Mouse (Mus musculus) B cell, adult 62 days (primary cell): ENCODE data around the gene Gm16442. TPM values are rescaled to one million over a fixed set of nuclear protein-coding genes. Genes with fewer than 3 reads are reported as not detected.

Experiments used
- total RNA-seq: library from RNA; stranded (reverse); gene quantifications from 4 replicates; pipeline ENCODE4 v1.2.4, GENCODE M21; 2023

The Gm16442 gene
- not detected in 4 replicates for total RNA-seq

GRCm38 (mm10) chr7:20122479-20122878, at the start of gene Gm16442:
Gene Gm16442, minus strand, starts transcription at chr7:20122579.

DNA sequence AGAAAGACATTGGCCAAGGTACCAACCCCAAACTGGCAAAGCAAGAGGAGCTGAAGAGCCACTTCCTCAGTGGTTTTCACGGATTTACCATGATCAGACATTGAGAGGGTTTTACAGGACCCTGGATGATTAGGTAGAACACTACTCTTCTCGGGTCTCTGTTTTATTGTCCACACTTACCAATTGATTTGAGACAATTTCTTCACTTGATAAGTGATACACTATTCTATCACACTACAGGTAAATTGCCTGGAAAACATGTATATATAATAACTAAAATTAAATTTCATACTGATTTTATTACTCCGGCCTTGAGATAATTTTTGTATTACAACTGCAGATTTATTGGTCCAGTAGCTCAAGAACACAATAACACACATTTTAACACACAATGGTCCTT, 45.9 kb upstream of the Gm16442 start, which contains the start of gene Vmn1r94:
Gene Vmn1r94, minus strand, starts transcription at position 101 of the 400 bp plus-strand sequence.

DNA sequence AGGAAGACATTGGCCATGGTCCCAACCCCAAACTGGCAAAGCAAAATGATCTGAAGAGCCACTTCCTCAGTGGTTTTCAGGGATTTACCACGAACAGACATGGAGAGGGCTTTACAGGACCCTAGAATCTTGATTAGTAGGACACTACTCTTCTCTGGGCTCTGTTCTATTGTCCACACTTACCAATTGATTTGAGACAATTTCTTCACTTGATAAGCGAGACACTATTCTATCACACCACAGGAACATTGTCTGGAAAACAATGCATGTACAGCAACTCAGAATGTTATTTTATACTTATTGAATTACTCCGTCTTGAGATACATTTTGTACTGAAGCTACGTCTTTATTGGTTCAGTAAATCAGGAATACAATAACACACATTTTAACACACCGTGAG, 16.6 kb upstream of the Gm16442 start, which contains the start of gene Vmn1r93:
Gene Vmn1r93, minus strand, starts transcription at position 101 of the 400 bp plus-strand sequence.

GRCm38 (mm10) chr7:20099380-20099779, 23.0 kb downstream of the Gm16442 start, which contains the start of gene Vmn1r91:
Gene Vmn1r91, plus strand, starts transcription at chr7:20099680.

Other genes with a start within 250 kb of the Gm16442 start
- gene Ceacam19, start 234.6 kb downstream of the Gm16442 start, total RNA-seq = not detected in 4 replicates
- gene Pvr, start 201.4 kb downstream of the Gm16442 start, total RNA-seq = 18.8 to 24.1 TPM (median 21.6 TPM) in 4 replicates
- not detected in 4 replicates for gene Igsf23, start 171.8 kb downstream of the Gm16442 start, total RNA-seq
- not detected in 4 replicates for gene Ceacam20, start 157.2 kb downstream of the Gm16442 start, total RNA-seq
- gene Nlrp9b, start 131.1 kb downstream of the Gm16442 start, total RNA-seq = not detected in 4 replicates
- gene Vmn1r91, start 22.9 kb downstream of the Gm16442 start, total RNA-seq = not detected in 4 replicates
- gene Vmn1r93, start 16.5 kb upstream of the Gm16442 start, total RNA-seq = not detected in 4 replicates
- gene Vmn1r94, start 45.8 kb upstream of the Gm16442 start, total RNA-seq = not detected in 4 replicates
- gene Vmn1r95, start 71.1 kb upstream of the Gm16442 start, total RNA-seq = not detected in 4 replicates
- gene Gm6164, start 83.0 kb upstream of the Gm16442 start, total RNA-seq = not detected in 4 replicates
- gene Gm4498, start 111.2 kb upstream of the Gm16442 start, total RNA-seq = not detected in 4 replicates
- gene Gm5890, start 140.3 kb upstream of the Gm16442 start, total RNA-seq = not detected in 4 replicates
- not detected in 4 replicates for gene Gm4133, start 211.5 kb upstream of the Gm16442 start, total RNA-seq